Mouse (Mus musculus) c-Kit-positive CD71-positive TER-119-positive erythroid progenitor cells, embryonic 14.5 days (primary cell): ENCODE results near the gene Zfp235.
A peak's percentile ranks its signal among the peaks of the same experiment; 100 is the strongest.

Source experiments
- DNase-seq: peaks from one replicate; pipeline ENCODE4 v3.0.0-alpha.2; 2013; ENCODE audit warnings: low spot score

The Zfp235 gene

DNA sequence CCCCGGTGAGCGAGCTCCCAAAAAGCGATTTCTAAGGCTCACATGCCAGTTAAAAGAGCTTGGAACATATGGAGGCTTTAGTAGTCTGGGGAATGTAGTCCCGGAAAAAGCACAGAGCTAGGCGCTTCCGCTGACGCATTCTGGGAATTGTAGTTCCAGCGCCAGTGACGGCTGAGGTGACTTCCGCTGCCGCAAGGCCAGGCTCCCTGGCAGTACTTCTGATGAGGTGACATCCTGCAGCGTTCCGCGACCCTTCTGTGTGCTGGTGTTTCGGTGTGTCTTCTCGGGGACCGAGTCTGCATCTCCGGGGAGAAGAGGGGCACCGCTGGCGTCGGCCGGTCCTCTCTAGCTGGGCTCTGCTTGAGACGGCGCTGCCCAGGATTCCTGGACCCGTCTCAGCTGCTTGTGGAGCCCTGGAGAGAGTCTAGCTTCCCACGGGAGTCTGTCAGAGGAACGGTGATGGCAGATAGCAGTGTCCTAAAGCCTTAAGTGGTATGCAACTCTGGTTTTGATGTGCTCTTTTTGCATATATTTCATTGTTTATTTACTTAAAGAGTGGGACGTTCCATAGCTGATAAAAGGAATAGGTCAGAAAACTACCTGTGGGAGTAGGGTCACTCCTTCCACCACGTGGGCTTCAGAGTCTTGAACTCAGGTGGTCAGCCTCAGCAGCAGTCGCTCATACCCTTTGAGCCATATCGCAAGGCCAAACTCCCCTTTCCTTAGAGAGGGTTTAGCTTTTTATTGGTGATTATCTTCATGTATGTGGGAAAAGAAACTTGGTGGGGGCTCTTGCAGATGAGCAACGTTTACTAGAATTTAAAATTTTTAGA lies at the start of gene Zfp235:
Gene Zfp235, plus strand, starts transcription at position 174 of the 833 bp plus-strand sequence.
- peak; percentile 80 for DNase-seq

DNA sequence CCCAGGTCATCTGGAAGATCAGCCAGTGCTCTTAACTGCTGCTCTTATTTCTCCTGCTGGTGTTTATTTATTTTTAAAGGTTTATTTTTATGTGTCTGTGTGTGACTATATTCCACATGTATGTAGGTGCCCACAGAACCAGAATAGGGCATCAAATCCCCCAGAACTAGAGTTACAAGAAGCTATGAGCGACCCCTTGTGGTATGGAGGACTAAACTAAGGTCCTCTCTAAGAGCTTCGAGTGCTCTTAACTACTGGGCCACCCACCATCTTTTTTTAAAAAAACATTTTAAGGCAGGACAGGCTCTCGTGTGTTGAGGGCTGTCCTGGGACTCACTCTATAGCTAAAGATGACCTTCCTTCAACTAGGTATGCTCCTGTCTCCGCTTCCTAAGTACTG lies 47.1 kb upstream of the Zfp235 start:
- no peak for DNase-seq

DNA sequence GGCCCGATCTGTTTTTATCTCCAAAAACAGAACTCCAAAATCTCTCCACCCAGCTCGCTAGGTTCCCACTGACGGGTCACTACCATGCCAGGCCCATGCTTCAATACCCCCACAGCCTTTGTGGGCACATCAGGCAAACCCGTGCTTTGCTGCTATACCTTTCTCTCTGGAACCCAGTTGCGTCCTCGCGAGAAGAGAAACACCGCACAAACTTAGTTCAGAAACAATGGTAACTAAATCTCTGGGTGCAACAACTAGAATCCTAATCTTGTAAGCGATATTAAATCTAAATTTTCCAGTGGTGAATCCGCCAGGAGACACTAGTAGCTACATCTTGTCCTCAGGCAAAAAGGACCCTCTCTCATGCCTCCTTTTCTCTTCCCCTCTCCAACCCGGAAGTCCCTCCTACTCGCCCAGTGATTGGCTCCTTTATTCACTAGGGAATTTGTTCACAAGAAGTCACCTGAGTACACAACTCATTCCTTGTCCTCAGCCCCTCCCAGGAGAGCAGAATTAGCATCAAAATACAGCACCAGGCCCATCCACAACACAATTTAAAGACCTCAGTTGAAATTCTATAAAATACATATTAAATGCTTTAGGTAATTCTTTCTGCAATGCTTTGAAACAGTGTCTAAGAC lies 46.4 kb upstream of the Zfp235 start:
- DNase-seq: no peak

DNA sequence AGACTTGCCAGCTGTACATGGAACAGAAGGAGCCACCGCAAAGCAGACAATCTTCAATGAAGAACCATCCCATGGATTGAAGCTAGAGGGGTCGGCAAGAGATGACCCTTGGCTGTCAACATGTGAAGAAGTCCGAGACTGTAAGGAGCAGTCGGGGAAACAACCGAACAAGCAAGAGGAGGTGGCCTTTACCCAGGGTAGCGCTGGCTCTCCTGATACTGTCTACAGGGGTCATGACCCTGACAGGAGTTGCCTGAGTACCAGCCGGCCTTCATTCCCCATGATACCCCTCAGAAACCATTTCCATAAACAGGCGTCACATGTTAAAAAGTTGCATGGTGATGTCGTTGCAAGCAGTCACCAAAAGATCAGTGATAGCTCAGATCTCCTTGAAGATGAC lies 29.6 kb upstream of the Zfp235 start:
- DNase-seq: no peak

DNA sequence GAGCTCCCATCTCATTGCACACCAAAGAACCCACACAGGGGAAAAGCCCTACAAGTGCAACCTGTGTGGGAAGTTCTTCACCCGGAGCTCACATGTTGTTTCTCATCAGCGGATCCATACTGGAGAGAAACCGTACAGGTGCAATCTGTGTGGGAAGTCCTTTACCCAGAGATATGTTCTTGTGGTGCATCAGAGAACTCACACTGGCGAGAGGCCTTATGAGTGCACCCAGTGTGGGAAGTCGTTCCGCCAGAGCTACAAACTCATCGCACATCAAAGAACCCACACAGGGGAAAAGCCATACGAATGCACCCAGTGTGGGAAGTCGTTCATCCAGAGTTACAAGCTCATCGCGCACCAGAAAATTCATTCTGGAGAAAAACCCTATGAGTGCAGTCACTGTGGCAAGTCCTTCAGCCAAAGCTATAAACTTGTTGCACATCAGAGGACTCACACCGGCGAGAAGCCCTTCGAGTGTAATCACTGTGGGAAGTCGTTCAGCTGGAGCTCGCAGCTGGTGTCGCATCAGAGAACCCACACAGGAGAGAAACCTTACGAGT lies 28.7 kb upstream of the Zfp235 start:
- DNase-seq: no peak

DNA sequence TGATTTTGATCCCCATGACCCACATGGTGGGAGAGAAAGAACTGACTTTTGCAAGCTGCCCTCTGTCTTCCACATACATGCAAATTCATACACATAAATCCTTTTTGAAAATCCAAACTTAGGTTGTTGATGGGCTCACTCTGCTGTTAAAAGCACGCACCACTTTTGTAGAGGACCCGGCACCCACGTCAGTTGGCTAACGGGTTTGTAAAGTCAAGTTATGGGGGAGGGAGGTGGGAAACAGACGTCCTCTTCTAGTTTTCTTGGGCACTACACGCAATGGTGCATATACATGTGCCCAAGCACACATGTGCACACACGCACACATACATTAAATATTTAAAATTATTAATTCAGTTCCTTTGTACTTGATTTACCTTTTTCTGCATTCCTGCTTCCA lies 23.1 kb upstream of the Zfp235 start:
- DNase-seq: no peak

DNA sequence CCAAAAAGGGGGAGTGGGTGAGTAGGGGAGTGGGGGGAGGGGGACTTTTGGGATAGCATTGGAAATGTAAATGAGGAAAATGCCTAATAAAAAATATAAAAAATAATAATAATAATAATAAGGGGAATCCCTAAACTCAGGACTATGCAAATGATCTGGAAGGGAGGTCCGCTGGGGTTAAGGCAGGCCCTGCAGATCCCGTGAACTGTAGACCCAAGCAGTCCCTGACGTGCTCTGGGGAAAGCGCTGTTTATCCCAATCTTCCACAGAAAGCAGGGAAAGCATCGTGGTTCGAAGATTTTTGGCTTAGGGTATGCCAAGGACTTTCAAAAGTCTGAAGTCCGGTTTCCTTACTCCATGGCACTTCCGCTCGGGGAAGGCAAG lies 22.2 kb upstream of the Zfp235 start:
- no peak for DNase-seq

DNA sequence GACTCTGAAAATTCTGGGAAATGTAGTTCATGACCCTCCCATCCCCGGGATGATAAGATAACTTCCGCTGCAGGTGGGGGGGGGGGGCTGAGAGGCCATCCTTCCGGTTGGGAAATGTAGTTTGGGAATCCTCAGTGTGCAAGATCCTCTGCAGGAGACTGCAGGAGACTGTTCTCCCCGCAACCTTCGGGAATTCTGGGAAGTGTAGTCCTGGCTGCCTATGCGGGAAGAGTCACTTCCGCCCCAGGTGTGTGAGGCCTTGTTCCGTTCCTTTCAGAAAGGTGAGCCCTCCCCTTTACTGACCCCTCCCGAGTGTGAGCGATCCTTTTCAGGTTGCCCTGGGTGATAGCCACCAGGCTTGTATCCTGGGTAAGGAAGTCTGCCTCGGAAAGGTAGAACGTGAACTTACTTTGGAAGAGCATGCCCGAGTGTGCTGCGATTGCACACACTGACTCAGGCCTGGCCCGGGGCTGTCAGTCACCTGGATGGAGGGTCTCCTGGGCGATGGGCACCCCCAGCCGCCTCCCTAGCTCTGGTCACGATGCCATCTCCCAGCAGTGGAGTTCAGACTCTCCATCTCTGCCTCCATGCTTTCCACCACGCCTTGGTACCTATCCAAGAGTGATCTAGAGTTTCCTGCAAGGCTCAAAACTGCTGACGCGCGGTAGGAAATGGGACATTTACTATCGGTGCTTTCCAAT lies 21.7 kb upstream of the Zfp235 start, which contains the start of gene Zfp112:
Gene Zfp112, plus strand, starts transcription at position 159 of the 701 bp plus-strand sequence.
- DNase-seq: peak; percentile 43

DNA sequence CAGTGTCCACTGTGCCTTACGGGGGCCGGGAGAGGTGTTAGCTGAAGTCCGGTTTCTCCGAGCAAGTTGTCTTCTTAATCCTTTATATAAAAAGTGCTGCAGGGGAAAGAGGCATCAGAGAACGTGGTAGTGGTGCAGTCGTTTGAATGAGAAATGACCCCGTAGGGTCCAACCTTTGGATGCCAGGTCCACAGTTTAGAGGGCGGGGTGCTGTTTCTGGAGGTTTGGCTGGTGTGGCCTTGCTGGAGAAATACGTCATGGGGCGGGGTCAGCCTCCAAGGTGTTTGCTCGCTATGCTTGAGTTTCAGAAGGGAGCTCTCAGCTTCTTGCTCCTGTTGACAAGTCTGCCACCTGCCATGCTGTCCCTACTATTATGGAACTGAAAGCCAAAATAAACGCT lies 21.0 kb upstream of the Zfp235 start:
- peak; percentile 63 for DNase-seq

DNA sequence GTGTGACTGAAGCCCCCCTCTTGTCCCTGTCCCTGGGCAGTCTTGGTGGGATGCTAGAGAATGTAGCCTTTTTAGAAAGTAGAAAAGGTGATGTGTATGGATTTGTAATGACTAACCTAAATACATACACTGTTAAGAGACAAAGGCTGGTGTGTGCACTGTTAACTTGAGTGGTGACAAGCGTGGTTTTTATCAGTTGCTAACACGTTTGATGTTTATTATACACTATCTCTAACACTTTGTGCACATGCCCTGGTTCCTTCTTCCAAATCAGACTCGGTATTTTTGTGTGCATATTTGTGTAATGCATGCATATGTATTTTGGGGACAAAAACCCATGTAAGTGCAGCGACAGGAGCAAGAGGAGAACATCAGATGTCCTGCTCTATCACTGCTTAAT lies 17.3 kb upstream of the Zfp235 start:
- DNase-seq: no peak

DNA sequence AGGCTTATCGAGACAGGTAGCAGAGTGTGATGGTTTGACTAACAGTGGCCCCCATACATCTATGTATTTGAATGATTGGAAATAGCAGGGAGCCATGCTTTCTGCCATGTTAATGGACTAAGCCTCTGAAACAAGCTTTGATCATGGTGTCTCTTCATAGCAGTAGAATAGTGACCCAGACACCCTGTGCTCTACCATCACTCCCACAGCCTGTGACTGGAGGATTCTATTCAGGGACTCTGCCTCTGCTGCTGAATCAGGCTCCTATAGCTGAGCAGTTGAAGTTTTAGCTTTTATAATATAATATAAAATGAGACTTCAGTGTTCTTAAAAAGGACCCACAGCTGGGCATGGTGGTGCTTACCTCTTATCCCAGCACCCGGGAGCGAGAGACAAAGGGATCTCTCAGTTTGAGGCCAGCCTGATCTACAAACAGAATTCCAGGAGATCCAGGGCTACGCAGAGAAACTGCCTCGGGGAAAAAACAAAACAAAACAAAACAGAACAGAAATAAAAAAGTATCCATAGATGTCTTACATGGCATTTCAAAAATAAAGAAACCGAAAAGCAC lies 459 bp upstream of the Zfp235 start:
- DNase-seq: no peak

DNA sequence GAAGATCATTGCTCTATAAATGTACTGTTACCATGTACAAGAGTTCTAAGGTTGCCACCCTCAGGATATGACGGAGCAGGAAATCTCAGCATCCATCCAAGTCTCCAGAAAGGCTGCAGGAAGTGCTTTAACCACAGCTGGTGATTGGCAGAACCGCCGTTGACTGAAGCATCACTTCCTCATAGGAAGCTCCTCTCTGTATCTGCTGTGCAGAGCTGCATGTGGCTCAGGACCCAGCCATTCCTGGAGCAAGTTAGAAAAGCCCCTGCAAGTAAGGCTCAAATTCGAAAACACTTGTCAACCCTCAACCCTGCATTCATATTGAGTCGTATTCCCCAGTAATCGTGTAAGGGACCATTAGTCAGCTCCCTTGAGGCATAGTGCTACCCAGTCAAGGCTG lies 8.6 kb downstream of the Zfp235 start:
- no peak for DNase-seq

DNA sequence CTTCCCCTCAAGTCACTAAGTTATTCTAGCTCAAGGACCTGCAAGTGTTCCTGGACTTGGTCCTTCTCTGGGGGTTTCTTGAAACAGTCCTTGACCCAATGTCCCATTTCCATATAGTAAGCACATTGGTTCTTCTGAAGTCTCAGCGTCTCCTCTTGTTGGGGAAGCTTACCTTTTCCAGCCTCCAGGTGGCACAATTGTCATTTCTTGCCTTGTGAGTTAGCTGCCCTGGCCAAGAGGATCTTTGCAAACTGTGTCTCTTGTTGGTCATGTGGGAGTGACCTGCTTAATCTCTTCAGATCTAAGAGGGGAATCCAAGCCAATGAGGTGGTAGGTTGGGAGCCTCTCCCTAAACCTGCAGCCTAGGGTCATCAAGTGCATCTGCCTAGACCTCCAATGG lies 19.3 kb downstream of the Zfp235 start:
- DNase-seq: no peak

DNA sequence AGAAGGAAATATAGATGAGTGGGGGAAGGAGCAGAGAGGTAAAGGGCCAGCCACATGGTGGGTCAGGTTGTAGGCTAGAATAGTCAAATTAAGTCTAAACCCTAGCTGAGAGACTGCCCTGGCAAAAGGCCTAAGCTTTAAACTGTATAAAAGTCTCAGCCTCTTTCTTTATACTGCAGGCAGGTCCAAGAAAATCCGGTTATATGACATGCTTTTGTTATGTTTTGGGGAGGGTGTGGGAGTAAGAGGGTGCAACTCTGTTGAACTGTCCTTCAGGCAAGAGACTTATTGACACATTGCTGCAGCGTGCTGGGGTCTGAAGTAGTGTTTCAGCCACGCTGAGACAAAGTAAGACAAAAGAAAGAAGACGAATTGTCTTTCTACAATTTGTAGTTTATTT lies 38.2 kb downstream of the Zfp235 start:
- no peak for DNase-seq

DNA sequence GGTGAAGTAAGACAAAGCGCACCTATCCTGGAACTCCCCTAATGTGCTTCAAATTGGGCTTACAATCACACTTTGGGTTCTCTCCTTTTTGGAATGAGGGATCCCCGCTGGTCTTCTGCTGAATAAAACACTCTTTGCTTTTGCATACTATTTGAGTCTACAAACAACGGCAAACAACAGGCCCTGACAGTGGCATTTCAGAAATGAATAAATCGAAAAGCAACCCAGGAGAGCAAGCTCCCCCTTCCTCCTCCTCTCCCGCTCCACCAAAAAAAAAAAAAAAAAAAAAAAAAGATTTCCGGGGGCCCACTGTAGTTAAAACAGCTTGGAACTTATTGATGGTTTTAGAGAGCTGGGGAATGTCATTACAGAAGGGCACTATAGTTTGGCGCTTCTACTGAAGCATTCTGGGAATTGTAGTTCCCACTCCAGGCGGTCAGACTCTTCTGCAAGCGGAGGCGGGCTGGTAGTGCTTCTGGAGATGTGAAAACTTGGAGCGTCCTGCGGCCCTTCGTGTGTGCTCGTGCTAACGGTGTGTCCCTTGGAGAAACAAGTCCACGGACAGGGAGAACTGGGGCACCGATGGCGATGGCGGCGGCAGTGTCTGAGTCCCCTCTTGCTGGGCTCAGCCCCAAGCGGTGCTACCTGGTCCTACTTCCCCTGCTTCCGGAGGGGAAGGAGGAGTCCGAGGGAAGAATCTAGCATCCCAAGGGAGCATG lies 40.8 kb downstream of the Zfp235 start, which contains the start of gene Zfp114:
Gene Zfp114, plus strand, starts transcription at position 443 of the 719 bp plus-strand sequence.
- peak; percentile 21 for DNase-seq

DNA sequence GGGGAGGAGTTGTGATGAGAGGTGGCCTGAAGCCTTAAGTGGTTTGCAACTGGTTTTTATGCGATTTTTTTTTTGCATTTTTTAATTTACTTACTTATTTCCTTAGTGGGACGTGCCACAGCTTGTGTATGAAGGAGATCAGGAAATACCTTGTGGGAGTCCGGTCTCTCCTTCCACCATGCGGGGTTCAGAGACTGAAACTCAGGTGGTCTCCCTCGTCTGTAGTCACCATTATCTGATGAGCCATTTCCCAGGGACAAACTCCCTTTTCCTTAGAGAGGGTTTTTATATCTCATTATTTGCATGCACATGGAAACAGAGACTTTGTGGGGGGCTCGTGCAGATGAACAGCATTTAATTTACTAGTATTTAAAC lies 41.4 kb downstream of the Zfp235 start:
- no peak for DNase-seq

DNA sequence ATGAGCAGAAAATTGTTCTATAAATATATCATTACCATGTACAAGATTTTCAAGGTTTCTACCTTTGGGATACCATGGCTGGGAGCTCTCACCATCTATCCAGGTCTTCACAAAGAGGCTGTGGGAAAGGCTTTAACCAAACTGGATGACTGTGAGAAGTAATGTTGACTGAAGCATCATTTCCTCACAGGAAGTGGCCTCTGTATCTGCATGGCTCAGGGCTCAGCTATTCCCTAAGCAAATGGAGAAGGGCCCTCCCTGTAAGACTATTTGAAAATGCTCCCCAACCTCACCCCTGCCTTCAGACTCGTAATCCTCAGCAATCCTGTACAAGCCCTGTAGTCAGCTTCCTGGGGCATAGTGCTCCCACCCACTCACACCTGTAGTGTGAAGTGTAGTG lies 53.6 kb downstream of the Zfp235 start:
- no peak for DNase-seq

DNA sequence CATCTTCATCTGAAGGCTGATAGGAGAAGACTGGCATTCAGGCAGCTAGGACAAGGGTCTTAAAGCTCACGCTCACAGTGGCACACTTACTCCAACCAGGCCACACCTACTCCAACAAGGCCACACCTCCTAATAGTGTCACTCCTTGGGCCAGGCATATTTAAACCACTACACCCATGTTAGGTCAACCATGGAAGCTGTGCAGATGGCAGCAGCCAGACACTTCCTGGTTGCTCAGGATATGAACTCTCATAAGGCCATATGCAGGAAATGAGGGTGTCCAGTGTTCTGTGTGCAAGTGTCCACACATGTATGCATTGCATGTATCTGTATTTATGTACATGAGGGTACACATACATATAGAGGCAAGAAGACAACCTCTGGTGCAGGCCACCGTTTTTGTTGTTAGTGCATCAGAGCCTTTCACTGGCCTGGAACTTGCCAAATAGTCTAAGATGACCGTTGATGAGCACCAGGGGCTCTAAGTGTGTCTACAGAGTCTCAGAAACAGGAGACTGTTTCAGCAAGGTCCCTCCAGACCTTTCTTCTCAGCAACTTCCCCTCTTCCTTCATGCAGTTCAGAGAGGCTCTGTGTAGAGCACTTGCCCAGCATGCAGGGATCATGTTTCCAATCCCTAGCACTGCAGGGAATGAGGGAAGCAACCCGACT lies 55.1 kb downstream of the Zfp235 start:
- no peak for DNase-seq

DNA sequence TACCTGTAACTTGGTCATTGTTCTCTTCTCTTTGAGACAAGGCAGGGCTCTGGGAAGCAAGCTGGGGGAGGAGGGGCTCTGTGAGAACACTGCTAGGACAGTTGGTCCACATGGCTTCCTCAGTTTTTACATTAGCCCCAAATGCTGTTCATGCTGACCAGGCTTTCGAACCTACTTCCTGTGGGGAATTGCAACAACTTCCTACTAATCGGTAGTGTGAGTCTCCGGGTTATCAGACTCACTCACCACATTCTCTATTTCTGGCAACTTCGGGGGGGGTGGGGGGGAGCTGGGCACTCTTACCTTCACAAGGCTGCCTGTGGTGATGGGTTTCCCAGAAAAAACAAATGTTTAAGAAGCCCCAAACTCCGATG lies 55.6 kb downstream of the Zfp235 start:
- no peak for DNase-seq

DNA sequence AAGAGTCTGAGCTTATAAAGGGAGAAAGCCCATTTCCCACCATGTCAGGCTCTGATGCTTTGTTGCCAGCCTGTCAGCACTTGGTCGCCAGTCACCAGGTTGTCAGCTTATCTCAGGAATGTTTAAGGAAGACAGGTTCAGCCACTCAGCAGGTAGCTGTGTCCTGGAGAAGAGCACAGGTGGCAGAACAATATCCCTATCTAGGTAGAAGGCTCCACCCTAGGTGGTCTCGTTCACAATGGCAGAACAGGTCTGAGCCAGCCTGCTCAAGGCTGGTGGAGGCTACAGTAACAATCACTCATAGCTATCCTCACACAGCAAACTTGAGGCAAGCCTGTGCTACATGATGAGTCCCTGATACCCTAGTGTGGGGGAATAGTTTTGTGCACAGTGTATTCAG lies 57.4 kb downstream of the Zfp235 start:
- no peak for DNase-seq
